Mouse (Mus musculus) olfactory bulb, adult 2 months (tissue): ENCODE measurements around the gene Creg2.

Experiments used
- CTCF ChIP-seq: fragments of 200-500 bp; IDR thresholded peaks from 2 replicates; pipeline ENCODE4 v1.5.1; 2012; ENCODE audit warnings: low read depth, mild to moderate bottlenecking, low read length, moderate library complexity; ENCODE audit not compliant: insufficient read depth
- POLR2A ChIP-seq: fragments of 200-500 bp; IDR thresholded peaks from 2 replicates; pipeline ENCODE4 v1.6.1; 2012; ENCODE audit warnings: mild to moderate bottlenecking, low read depth, low read length, moderate library complexity; ENCODE audit not compliant: insufficient read depth

DNA sequence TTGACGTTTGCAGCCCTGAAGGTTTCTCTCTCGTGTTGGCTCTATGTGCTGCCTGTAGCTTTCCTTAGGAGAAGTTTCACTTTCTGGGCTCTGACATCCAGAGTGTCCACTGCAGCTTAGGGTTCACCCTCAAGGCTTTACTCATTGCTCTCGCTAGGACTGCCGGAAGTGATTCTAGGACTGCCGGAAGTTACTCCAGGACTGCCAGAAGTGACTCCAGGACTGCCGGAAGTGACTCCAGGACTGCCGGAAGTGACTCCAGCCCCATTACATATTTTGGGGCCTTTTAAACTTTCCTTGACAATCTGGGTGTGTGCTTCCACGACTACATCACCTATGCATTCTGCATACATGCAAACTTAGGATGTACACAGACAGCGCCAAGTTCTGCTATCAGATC lies 22.7 kb downstream of the Creg2 start:
- no peak for TF ChIP-seq CTCF
- TF ChIP-seq POLR2A = no peak
